Mouse (Mus musculus) ovary, adult 10 weeks (tissue): ENCODE measurements around the gene Kcnk7. TPM values are rescaled to one million over a fixed set of nuclear protein-coding genes. Genes with fewer than 3 reads are reported as not detected.

Experiments used
- polyA plus RNA-seq: library from polyadenylated mRNA; stranded (reverse); fragments of 350-450 nt; fragmentation: Illumina TruSeq; extraction: RNeasy Lipid Tissue Mini Kit (QIAGEN cat#74804); gene quantifications from one replicate; pipeline ENCODE4 v1.2.3, GENCODE M21; 2014

Kcnk7 gene
- not detected for polyA plus RNA-seq

GRCm38 (mm10) chr19:5704163-5704800 is at the start of gene Kcnk7:
Gene Kcnk7 (plus strand): TSS chr19:5704367.

GRCm38 (mm10) chr19:5662981-5663913 is 40.9 kb upstream of the Kcnk7 start, which contains the start of gene Sipa1:
Gene Sipa1 (minus strand): TSS chr19:5663707.

GRCm38 (mm10) chr19:5688200-5689087 is 15.7 kb upstream of the Kcnk7 start, which contains the start of the genes Map3k11 and Pcnx3:
Gene Map3k11 (plus strand): TSS chr19:5688742.
Gene Pcnx3 (minus strand): TSS chr19:5688908.

GRCm38 (mm10) chr19:5725767-5726515 is 21.8 kb downstream of the Kcnk7 start, which contains the start of gene Ehbp1l1:
Gene Ehbp1l1 (minus strand): TSS chr19:5726317.

GRCm38 (mm10) chr19:5729444-5729815 is 25.3 kb downstream of the Kcnk7 start, which contains the start of gene Fam89b:
Gene Fam89b (minus strand): TSS chr19:5729653.

GRCm38 (mm10) chr19:5740320-5741317 is 36.5 kb downstream of the Kcnk7 start, which contains the start of gene Ltbp3:
Gene Ltbp3 (plus strand): TSS chr19:5740904.

Other genes with a start within 250 kb of the Kcnk7 start
- 1.5 TPM for gene Ccdc85b, start 246.5 kb upstream of the Kcnk7 start, polyA plus RNA-seq
- gene Fibp, start 243.8 kb upstream of the Kcnk7 start, polyA plus RNA-seq = 2.3 TPM
- gene Ctsw, start 235.9 kb upstream of the Kcnk7 start, polyA plus RNA-seq = not detected
- 2.1 TPM for gene Efemp2, start 230.4 kb upstream of the Kcnk7 start, polyA plus RNA-seq
- 1.6 TPM for gene Mus81, start 216.0 kb upstream of the Kcnk7 start, polyA plus RNA-seq
- 190 TPM for gene Cfl1, start 213.9 kb upstream of the Kcnk7 start, polyA plus RNA-seq
- gene 1700020D05Rik, start 200.6 kb upstream of the Kcnk7 start, polyA plus RNA-seq = not detected
- gene Snx32, start 193.8 kb upstream of the Kcnk7 start, polyA plus RNA-seq = not detected
- gene Ovol1, start 143.7 kb upstream of the Kcnk7 start, polyA plus RNA-seq = 0.20 TPM
- gene Ap5b1, start 136.3 kb upstream of the Kcnk7 start, polyA plus RNA-seq = not detected
- gene Rnaseh2c, start 102.5 kb upstream of the Kcnk7 start, polyA plus RNA-seq = 1.2 TPM
- 31.8 TPM for gene Kat5, start 94.1 kb upstream of the Kcnk7 start, polyA plus RNA-seq
- gene Rela, start 66.9 kb upstream of the Kcnk7 start, polyA plus RNA-seq = 1.3 TPM
- gene Sipa1, start 40.7 kb upstream of the Kcnk7 start, polyA plus RNA-seq = 2.2 TPM
- gene Map3k11, start 15.6 kb upstream of the Kcnk7 start, polyA plus RNA-seq = 1.5 TPM
- gene Pcnx3, start 15.5 kb upstream of the Kcnk7 start, polyA plus RNA-seq = 0.29 TPM
- 2.2 TPM for gene Ehbp1l1, start 21.9 kb downstream of the Kcnk7 start, polyA plus RNA-seq
- not detected for gene Fam89b, start 25.3 kb downstream of the Kcnk7 start, polyA plus RNA-seq
- 7.7 TPM for gene Ltbp3, start 36.5 kb downstream of the Kcnk7 start, polyA plus RNA-seq
- gene Scyl1, start 67.1 kb downstream of the Kcnk7 start, polyA plus RNA-seq = 0.57 TPM
- gene Frmd8, start 170.9 kb downstream of the Kcnk7 start, polyA plus RNA-seq = 2.9 TPM
- gene Slc25a45, start 173.4 kb downstream of the Kcnk7 start, polyA plus RNA-seq = 0.31 TPM
- not detected for gene Tigd3, start 189.8 kb downstream of the Kcnk7 start, polyA plus RNA-seq
- gene Dpf2, start 208.6 kb downstream of the Kcnk7 start, polyA plus RNA-seq = 5.9 TPM
- gene Cdc42ep2, start 220.4 kb downstream of the Kcnk7 start, polyA plus RNA-seq = 1.4 TPM